Mouse (Mus musculus) midbrain, embryonic 16.5 days (tissue): ENCODE data around the gene Slc28a2. TPM values are rescaled to one million over a fixed set of nuclear protein-coding genes. Genes with fewer than 3 reads are reported as not detected.
"Not testable (repeated sequence)": the region's sequence is repeated elsewhere in the genome, so short reads cannot be mapped to it uniquely, and the experiment has no call there.

Experiments
- ATAC-seq: fragments of 200-750 bp; cut with Nextera tagmentation; 2 replicates; pipeline ENCODE4 v1.8.0; 2017; ENCODE audit warnings: moderate TSS enrichment
- H3K27ac ChIP-seq: fragments of 300-500 bp; sonication (generic); 2 replicates; pipeline ENCODE4 v1.5.1; 2014; ENCODE audit warnings: mild to moderate bottlenecking, low read length, mixed read lengths
- H3K27me3 ChIP-seq: fragments of 300-500 bp; sonication (generic); 2 replicates; pipeline ENCODE4 v1.6.1; 2014; ENCODE audit warnings: low read depth, low read length, mixed read lengths; ENCODE audit not compliant: control insufficient read depth, insufficient read depth
- H3K36me3 ChIP-seq: fragments of 300-500 bp; sonication (generic); 2 replicates; pipeline ENCODE4 v1.6.1; 2014; ENCODE audit warnings: mild to moderate bottlenecking, low read length, moderate library complexity, mixed read lengths; ENCODE audit not compliant: control insufficient read depth, insufficient read depth
- H3K4me1 ChIP-seq: fragments of 300-500 bp; sonication (generic); 2 replicates; pipeline ENCODE4 v1.6.1; 2014; ENCODE audit warnings: mild to moderate bottlenecking, low read length, mixed read lengths; ENCODE audit not compliant: control insufficient read depth, insufficient read depth
- H3K4me2 ChIP-seq: fragments of 300-500 bp; sonication (generic); 2 replicates; pipeline ENCODE4 v1.6.1; 2014; ENCODE audit warnings: mild to moderate bottlenecking, low read length, mixed read lengths
- H3K4me3 ChIP-seq: fragments of 300-500 bp; sonication (generic); 2 replicates; pipeline ENCODE4 v1.5.1; 2014; ENCODE audit warnings: low read depth, mild to moderate bottlenecking, low read length, moderate library complexity, mixed read lengths
- H3K9ac ChIP-seq: fragments of 300-500 bp; sonication (generic); 2 replicates; pipeline ENCODE4 v1.6.1; 2014; ENCODE audit warnings: low read depth, low read length, mixed read lengths
- H3K9me3 ChIP-seq: fragments of 300-500 bp; sonication (generic); replicated peaks from 2 replicates; pipeline ENCODE4 v1.6.1; 2014; ENCODE audit warnings: mild to moderate bottlenecking, low read length, mixed read lengths; ENCODE audit not compliant: control insufficient read depth, poor library complexity, severe bottlenecking
- WGBS: fragments of 180-500 bp; shearing (Covaris S2); extraction: QIAGEN DNeasy Blood & Tissue Kit; methylation state at CpG from one replicate; pipeline ENCODE4 v1.1.7; 2014; 5-methylcytosine and 5-hydroxymethylcytosine counted together
- polyA plus RNA-seq: library from polyadenylated mRNA; unstranded; fragments of >200 nt; fragmentation: Nextera tagmentation; extraction: Ambion mirVana; gene quantifications from 2 replicates; pipeline ENCODE4 v1.2.1, GENCODE M21; 2015

Slc28a2 gene
- polyA plus RNA-seq, 1 experiment from 2014 or later = not detected

DNA sequence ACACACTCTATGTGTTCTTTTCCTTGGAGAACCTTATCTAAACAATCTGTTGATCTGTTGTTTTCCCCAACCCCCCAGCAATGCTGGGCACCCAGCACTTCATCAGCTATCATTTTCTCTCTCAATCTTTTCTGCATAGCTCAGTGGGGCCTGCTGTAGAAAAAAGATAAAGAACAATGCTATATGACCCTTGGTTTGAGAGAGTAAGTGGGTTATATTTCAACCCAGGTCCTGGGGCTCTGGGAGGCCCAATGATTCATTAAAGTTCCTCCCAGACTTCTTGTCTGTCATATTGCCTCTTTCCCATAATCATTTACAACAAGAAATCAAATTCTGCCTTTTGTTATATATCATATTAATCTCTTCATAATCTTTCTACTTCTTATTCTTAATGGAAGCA, 59.8 kb downstream of the Slc28a2 start:
- H3K4me2 ChIP-seq, H3K36me3 ChIP-seq, H3K9me3 ChIP-seq, H3K27me3 ChIP-seq, H3K4me1 ChIP-seq, H3K27ac ChIP-seq, H3K4me3 ChIP-seq, ATAC-seq, H3K9ac ChIP-seq: not testable (repeated sequence)

DNA sequence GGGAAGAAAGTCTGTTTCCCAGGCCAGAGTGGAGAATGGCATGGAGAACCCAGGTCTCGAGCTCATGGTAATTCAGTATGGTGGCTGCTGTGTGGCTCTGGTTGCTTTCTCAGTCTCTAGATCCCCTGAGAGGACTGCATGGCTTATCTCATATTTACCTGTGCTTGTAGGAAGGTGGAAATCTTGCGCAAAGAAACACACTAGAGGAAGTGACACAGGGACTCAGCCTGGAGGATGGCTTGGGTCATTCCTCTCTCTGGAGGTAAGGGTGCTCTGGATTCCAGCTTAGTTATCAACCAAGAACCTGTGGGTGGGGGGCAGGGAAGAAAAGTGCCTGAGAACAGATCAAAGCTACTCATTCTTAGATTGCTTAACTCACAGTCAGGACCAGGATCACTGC, 60.4 kb downstream of the Slc28a2 start:
- ATAC-seq = no peak
- no peak overlapping the region for H3K4me3 ChIP-seq
- H3K4me2 ChIP-seq = no peak overlapping the region
- no peak overlapping the region for H3K9ac ChIP-seq
- 92% methylated on average over 2 of the region's 2 CpGs for WGBS
- H3K27me3 ChIP-seq = no peaks in the 10 kb centered on the region
- no peak overlapping the region for H3K27ac ChIP-seq
- H3K4me1 ChIP-seq = no peaks in the 10 kb centered on the region
- H3K9me3 ChIP-seq = no peaks in the 10 kb centered on the region
- no peaks in the 10 kb centered on the region for H3K36me3 ChIP-seq

Other genes starting within 250 kb of the Slc28a2 start
- gene Patl2, start 240.3 kb upstream of the Slc28a2 start, polyA plus RNA-seq = not detected in 2 replicates
- not detected in 2 replicates for gene Terb2, start 240.2 kb upstream of the Slc28a2 start, polyA plus RNA-seq
- 23.0 and 25.5 TPM in 2 replicates for gene Sord, start 191.7 kb upstream of the Slc28a2 start, polyA plus RNA-seq
- gene Duox2, start 128.0 kb upstream of the Slc28a2 start, polyA plus RNA-seq = 0.03 TPM in 1 of 2 replicates, not detected in the other
- gene Duoxa2, start 127.6 kb upstream of the Slc28a2 start, polyA plus RNA-seq = 0.19 and 0.26 TPM in 2 replicates
- 0.17 and 0.26 TPM in 2 replicates for gene Duoxa1, start 112.7 kb upstream of the Slc28a2 start, polyA plus RNA-seq
- gene Duox1, start 110.8 kb upstream of the Slc28a2 start, polyA plus RNA-seq = 0.07 and 0.11 TPM in 2 replicates
- gene Shf, start 57.3 kb upstream of the Slc28a2 start, polyA plus RNA-seq = 8.9 and 9.5 TPM in 2 replicates
- gene Gm14085, start 58.5 kb downstream of the Slc28a2 start, polyA plus RNA-seq = 0.06 TPM in 1 of 2 replicates, not detected in the other
- 45.2 and 56.3 TPM in 2 replicates for gene Gatm, start 184.8 kb downstream of the Slc28a2 start, polyA plus RNA-seq
- 0.30 TPM in 1 of 2 replicates, not detected in the other for gene AA467197, start 210.5 kb downstream of the Slc28a2 start, polyA plus RNA-seq